Mouse (Mus musculus) forebrain, embryonic 14.5 days (tissue): Measurements from ENCODE around the gene Olfr464. TPM values are rescaled to one million over a fixed set of nuclear protein-coding genes. Genes with fewer than 3 reads are reported as not detected.

Experiments
- ATAC-seq: fragments of 200-750 bp; cut with Nextera tagmentation; 2 replicates; pipeline ENCODE4 v1.8.0; 2017; ENCODE audit warnings: mild to moderate bottlenecking, moderate library complexity
- DNase-seq: peaks from one replicate; pipeline ENCODE4 v3.0.0-alpha.2; 2015; ENCODE audit warnings: low spot score
- H3K27ac ChIP-seq: fragments of 300-500 bp; sonication (generic); 2 replicates; pipeline ENCODE4 v1.5.1; 2014; ENCODE audit warnings: low read depth, mild to moderate bottlenecking, control low read depth, low read length, moderate library complexity
- H3K27me3 ChIP-seq: fragments of 300-500 bp; sonication (generic); replicated peaks from 2 replicates; pipeline ENCODE4 v1.6.1; 2014; ENCODE audit warnings: low read length, control low read depth, mixed read lengths; ENCODE audit not compliant: control insufficient read depth, insufficient read depth
- H3K36me3 ChIP-seq: fragments of 300-500 bp; sonication (generic); 2 replicates; pipeline ENCODE4 v1.6.1; 2014; ENCODE audit warnings: low read length, control low read depth; ENCODE audit not compliant: control insufficient read depth, insufficient read depth
- H3K4me1 ChIP-seq: fragments of 300-500 bp; sonication (generic); 2 replicates; pipeline ENCODE4 v1.6.1; 2014; ENCODE audit warnings: antibody characterized with exemption, low read length, control low read depth; ENCODE audit not compliant: control insufficient read depth, insufficient read depth
- H3K4me2 ChIP-seq: fragments of 300-500 bp; sonication (generic); 2 replicates; pipeline ENCODE4 v1.6.1; 2014; ENCODE audit warnings: mild to moderate bottlenecking, control low read depth, low read length
- H3K4me3 ChIP-seq: fragments of 300-500 bp; sonication (generic); 2 replicates; pipeline ENCODE4 v1.5.1; 2014; ENCODE audit warnings: low read depth, low read length, control low read depth
- H3K9ac ChIP-seq: fragments of 300-500 bp; sonication (generic); 2 replicates; pipeline ENCODE4 v1.6.1; 2014; ENCODE audit warnings: mild to moderate bottlenecking, low read length, control low read depth, moderate library complexity
- H3K9me3 ChIP-seq: fragments of 300-500 bp; sonication (generic); replicated peaks from 2 replicates; pipeline ENCODE4 v1.6.1; 2016; ENCODE audit warnings: low read length, control low read depth, mixed read lengths; ENCODE audit not compliant: control insufficient read depth
- WGBS: fragments of 180-500 bp; shearing (Covaris S2); extraction: QIAGEN DNeasy Blood & Tissue Kit; methylation state at CpG from one replicate; pipeline ENCODE4 v1.1.7; 2014; 5-methylcytosine and 5-hydroxymethylcytosine counted together
- polyA plus RNA-seq: library from polyadenylated mRNA; unstranded; fragments of >200 nt; fragmentation: Nextera tagmentation; extraction: Ambion mirVana; gene quantifications from 2 replicates; pipeline ENCODE4 v1.2.1, GENCODE M21; 2014

The Olfr464 gene
- polyA plus RNA-seq, 1 experiment from 2014 or later, result not detected

- Histone ChIP-seq H3K9me3 (no peaks in the 10 kb centered on the region), H3K9ac (no peak overlapping the region), H3K4me2 (no peak overlapping the region), H3K27ac (no peak overlapping the region), H3K4me1 (no peaks in the 10 kb centered on the region), H3K4me3 (no peak overlapping the region), H3K27me3 (no peaks in the 10 kb centered on the region), H3K36me3 (no peaks in the 10 kb centered on the region)
- 80% methylated on average over 2 of the region's 2 CpGs for WGBS
- DNase-seq (no peak), ATAC-seq (no peak)
Observed at GRCm38 (mm10) chr11:87933731-87934130, 13.0 kb upstream of the Olfr464 start.

GRCm38 (mm10) chr11:87930348-87930747 is 9.6 kb upstream of the Olfr464 start:
- 100% methylated on average over 2 of the region's 2 CpGs for WGBS
- H3K9me3 ChIP-seq, result no peaks in the 10 kb centered on the region
- no peaks in the 10 kb centered on the region for H3K36me3 ChIP-seq
- no peak overlapping the region for H3K27ac ChIP-seq
- no peak overlapping the region for H3K4me2 ChIP-seq
- no peaks in the 10 kb centered on the region for H3K4me1 ChIP-seq
- no peak overlapping the region for H3K9ac ChIP-seq
- H3K4me3 ChIP-seq, result no peak overlapping the region
- DNase-seq (no peak), ATAC-seq (no peak)
- no peaks in the 10 kb centered on the region for H3K27me3 ChIP-seq

GRCm38 (mm10) chr11:87920301-87920700 is 466 bp downstream of the Olfr464 start:
- Histone ChIP-seq H3K27me3 (no peaks in the 10 kb centered on the region), H3K36me3 (no peaks in the 10 kb centered on the region), H3K4me2 (no peak overlapping the region), H3K4me3 (no peak overlapping the region), H3K4me1 (no peaks in the 10 kb centered on the region), H3K9me3 (no peaks in the 10 kb centered on the region), H3K9ac (no peak overlapping the region), H3K27ac (no peak overlapping the region)
- 62% methylated on average over 2 of the region's 2 CpGs for WGBS
- DNase-seq (no peak), ATAC-seq (no peak)

- no peak overlapping the region for H3K4me2 ChIP-seq
- H3K9me3 ChIP-seq, result no peaks in the 10 kb centered on the region
- no peak overlapping the region for H3K27ac ChIP-seq
- no peaks in the 10 kb centered on the region for H3K27me3 ChIP-seq
- no peak for ATAC-seq
- no peak overlapping the region for H3K9ac ChIP-seq
- no peak for DNase-seq
- no peaks in the 10 kb centered on the region for H3K36me3 ChIP-seq
- H3K4me3 ChIP-seq, result no peak overlapping the region
- no peaks in the 10 kb centered on the region for H3K4me1 ChIP-seq
- WGBS, result 91% methylated on average over 1 of the region's 1 CpGs
Observed at GRCm38 (mm10) chr11:87916005-87916404, 4.8 kb downstream of the Olfr464 start.

GRCm38 (mm10) chr11:87904331-87904730 is 16.4 kb downstream of the Olfr464 start:
- Histone ChIP-seq H3K9me3 (no peaks in the 10 kb centered on the region), H3K4me1 (no peaks in the 10 kb centered on the region), H3K4me2 (no peak overlapping the region), H3K9ac (no peak overlapping the region), H3K36me3 (no peaks in the 10 kb centered on the region), H3K27me3 (no peaks in the 10 kb centered on the region), H3K27ac (no peak overlapping the region), H3K4me3 (no peak overlapping the region)
- no peak for ATAC-seq
- WGBS, result 79% methylated on average over 3 of the region's 3 CpGs
- no peak for DNase-seq

- no peaks in the 10 kb centered on the region for H3K4me1 ChIP-seq
- no peaks in the 10 kb centered on the region for H3K36me3 ChIP-seq
- H3K4me2 ChIP-seq, result no peak within 1 kb of the TSS
- H3K27ac ChIP-seq, result no peak within 1 kb of the TSS
- no peak within 1 kb of the TSS for H3K9ac ChIP-seq
- ATAC-seq (no peak), DNase-seq (no peak)
- H3K4me3 ChIP-seq, result no peak within 1 kb of the TSS
- H3K9me3 ChIP-seq, result no peaks in the 10 kb centered on the region
- no peaks in the 10 kb centered on the region for H3K27me3 ChIP-seq
Observed at GRCm38 (mm10) chr11:87897287-87897686, 23.5 kb downstream of the Olfr464 start, which contains the start of gene Olfr463. Gene Olfr463 (minus strand): TSS chr11:87897387.

GRCm38 (mm10) chr11:87892168-87892567 is 28.6 kb downstream of the Olfr464 start, which contains the start of gene Olfr462:
Gene Olfr462 (minus strand): TSS chr11:87892268.
- 91% methylated on average over 6 of the region's 6 CpGs for WGBS
- no peak for DNase-seq
- Histone ChIP-seq H3K9ac (no peak within 1 kb of the TSS), H3K27me3 (no peaks in the 10 kb centered on the region), H3K9me3 (no peaks in the 10 kb centered on the region), H3K4me3 (no peak within 1 kb of the TSS), H3K4me1 (no peaks in the 10 kb centered on the region), H3K27ac (no peak within 1 kb of the TSS), H3K4me2 (no peak within 1 kb of the TSS), H3K36me3 (no peaks in the 10 kb centered on the region)
- ATAC-seq, result no peak

- H3K9ac ChIP-seq, result no peak overlapping the region
- DNase-seq, result no peak
- no peaks in the 10 kb centered on the region for H3K4me1 ChIP-seq
- ATAC-seq, result no peak
- H3K27me3 ChIP-seq, result no peaks in the 10 kb centered on the region
- H3K9me3 ChIP-seq, result no peaks in the 10 kb centered on the region
- H3K36me3 ChIP-seq, result no peaks in the 10 kb centered on the region
- no peak overlapping the region for H3K4me2 ChIP-seq
- 81% methylated on average over 5 of the region's 5 CpGs for WGBS
- H3K4me3 ChIP-seq, result no peak overlapping the region
- H3K27ac ChIP-seq, result no peak overlapping the region
Observed at GRCm38 (mm10) chr11:87884856-87885255, 35.9 kb downstream of the Olfr464 start.

GRCm38 (mm10) chr11:87883493-87883892 is 37.3 kb downstream of the Olfr464 start:
- no peak overlapping the region for H3K4me3 ChIP-seq
- H3K27me3 ChIP-seq, result no peaks in the 10 kb centered on the region
- no peak overlapping the region for H3K9ac ChIP-seq
- no peak overlapping the region for H3K27ac ChIP-seq
- ATAC-seq (no peak), DNase-seq (peak; percentile 34)
- H3K4me2 ChIP-seq, result no peak overlapping the region
- 37% methylated on average over 5 of the region's 5 CpGs for WGBS
- H3K36me3 ChIP-seq, result no peaks in the 10 kb centered on the region
- H3K4me1 ChIP-seq, result no peaks in the 10 kb centered on the region
- no peaks in the 10 kb centered on the region for H3K9me3 ChIP-seq
